Mouse (Mus musculus) cerebellum, adult 11-12 months (tissue): Measurements from ENCODE around the gene Ptpn5.

Experiments
- DNase-seq: peaks from one replicate; pipeline ENCODE4 v3.0.0; 2022

Gene Ptpn5

DNA sequence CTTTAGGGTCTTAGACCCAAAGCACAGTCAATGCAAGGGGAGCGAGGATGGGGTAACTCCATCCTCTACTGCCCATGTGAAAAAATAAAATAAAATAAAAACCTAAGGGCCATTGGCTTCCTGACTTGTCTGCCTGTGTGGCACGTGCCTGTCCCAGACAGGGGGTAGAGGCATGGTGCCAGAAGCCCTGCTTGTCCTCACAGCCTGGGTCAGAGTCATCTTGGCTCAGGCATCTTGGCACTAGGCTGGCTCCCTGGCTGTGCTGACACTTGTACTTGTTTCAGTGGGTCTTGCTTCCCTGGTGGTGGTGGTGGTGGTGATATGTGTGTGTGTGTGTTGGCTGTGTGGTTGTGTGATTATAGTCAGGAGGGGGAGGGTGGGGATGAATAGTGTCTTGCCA lies 78.8 kb downstream of the Ptpn5 start:
- peak; percentile 70 for DNase-seq

DNA sequence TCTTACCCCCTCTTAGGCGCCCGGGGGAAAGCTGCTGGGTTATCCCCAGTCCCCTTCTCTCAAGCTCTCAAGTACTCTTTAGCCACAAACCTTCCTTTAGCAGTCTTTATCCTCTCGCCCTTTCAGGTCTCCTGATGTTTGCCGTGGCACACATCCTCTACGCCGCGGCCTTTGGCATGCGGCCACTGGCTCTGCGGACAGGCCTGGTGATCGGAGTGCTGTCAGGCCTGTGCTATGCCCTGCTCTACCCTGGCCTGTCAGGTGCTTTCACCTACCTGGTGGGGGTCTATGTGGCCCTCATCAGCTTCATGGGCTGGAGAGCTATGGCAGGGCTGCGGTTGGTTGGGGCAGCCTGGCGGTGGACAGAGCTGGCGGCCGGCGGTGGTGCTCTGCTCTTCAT lies 80.2 kb downstream of the Ptpn5 start:
- peak; percentile 38 for DNase-seq

DNA sequence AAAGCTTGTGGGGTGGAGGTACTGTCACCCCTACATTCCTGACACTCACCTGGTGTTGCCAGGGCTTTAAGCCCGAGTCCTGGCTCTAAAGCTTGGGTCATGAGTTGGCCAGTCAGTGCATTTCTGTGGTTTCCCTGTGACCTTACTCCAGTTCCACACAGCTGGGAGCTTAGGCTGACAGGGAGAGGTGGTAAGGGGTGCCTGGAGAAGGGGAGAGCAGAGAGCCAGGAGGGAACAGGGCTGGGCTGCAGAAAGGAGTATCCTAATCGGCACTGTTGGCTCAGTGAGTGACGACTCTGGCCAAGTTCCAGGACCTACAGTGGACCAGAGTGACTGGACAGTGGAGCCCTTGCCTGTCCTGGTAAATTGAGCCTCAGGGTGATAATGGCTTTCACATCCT lies 81.2 kb downstream of the Ptpn5 start:
- peak; percentile 48 for DNase-seq

- peak; percentile 38 for DNase-seq
Measured at GRCm38 (mm10) chr7:47051404-47052151, 81.9 kb downstream of the Ptpn5 start.

GRCm38 (mm10) chr7:47050766-47051165 lies 82.7 kb downstream of the Ptpn5 start:
- no peak for DNase-seq

DNA sequence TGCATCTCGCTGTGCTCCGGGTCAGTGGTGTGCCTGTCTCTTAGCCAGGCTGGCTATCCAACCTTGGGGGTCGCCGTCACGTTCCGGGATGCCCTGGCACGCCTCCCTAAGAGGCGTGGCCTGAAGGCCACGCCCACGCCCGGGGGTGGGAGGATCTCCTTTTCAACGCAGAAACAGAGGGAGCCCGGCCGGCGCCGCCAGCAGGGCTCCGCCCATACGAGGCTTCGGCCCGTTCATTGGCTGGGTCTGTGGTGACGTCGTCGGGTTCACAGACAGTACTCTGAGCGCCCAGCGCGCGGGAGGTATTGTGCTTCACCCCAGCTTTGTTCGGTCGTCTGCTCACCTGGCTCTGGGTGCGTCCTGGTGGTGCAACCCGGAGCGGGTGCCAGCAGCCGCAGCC lies 83.1 kb downstream of the Ptpn5 start, which contains the start of gene Tmem86a:
Gene Tmem86a, plus strand, starts transcription at position 236 of the 400 bp plus-strand sequence.
- peak; percentile 96 for DNase-seq

- no peak for DNase-seq
Measured at GRCm38 (mm10) chr7:47042823-47043490, 90.5 kb downstream of the Ptpn5 start.

- no peak for DNase-seq
Measured at GRCm38 (mm10) chr7:47042121-47042520, 91.4 kb downstream of the Ptpn5 start.

- no peak for DNase-seq
Measured at GRCm38 (mm10) chr7:47041706-47042105, 91.8 kb downstream of the Ptpn5 start.

DNA sequence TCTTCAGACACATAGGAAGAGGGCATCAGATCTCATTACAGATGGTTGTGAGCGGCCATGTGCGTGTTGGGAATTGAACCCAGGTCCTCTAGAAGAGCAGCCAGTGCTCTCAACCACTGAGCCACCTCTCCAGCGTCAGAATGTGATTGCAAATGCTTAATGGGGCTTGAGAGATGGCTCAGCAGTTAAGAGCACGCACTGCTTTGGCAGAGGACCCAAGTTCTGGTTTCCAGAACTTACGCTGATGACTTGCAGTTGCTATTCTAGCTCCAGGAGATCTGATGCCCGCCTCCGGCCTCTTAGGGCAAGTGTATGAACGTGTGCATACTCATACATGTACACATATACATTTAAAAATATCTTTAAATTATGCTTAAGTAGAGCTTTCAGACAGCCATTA lies 98.1 kb downstream of the Ptpn5 start:
- DNase-seq: no peak

GRCm38 (mm10) chr7:47034785-47035384 lies 98.6 kb downstream of the Ptpn5 start:
- DNase-seq: no peak

DNA sequence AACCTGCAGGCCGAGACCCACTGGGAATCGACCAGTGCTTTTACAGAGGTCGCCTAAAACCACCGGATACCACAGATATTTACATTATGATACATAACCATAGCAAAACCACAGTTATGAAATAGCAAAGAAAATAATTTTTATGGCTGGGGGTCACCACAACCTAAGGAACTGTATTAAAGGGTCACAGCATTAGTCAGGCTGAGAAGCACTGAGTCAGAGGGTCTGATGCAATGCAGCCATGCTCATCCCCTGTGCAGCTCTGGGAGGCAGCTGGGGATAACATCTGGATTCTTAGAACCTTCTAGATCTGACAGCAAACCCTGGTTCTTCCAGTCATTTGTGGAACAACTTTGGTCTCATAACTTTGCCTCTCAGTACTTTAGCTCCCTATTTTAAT lies 102.1 kb downstream of the Ptpn5 start:
- DNase-seq: no peak

DNA sequence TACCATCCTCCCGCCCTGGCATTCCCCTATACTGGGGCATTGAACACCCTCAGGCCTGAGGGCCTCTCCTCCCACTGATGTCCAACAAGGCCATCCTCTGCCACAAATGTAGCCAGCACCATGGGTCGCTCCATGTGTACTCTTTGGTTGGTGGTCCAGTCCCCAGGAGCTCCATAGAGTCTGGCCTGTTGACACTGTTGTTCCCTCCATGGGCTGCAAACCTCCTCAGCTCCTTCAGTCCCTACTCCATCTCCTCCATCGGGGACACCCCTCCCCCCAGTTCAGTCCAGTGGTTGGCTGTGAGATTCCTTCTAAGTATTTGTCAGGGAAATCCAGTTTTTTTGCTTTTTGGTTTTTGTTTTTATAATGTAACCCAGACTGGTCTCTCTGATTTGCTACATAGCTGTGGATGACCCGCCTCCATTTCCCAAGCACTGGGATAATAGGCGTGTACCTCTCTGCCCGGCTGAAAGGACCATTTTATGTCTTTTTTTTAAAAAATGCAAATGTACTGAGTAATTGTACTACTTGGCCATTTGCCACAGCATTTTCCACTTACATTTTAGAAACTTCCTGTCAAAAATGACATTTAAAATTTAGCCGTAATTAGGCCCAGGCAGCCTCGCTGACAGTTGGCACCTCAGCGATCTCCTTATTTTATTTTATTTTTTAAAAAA lies 102.8 kb downstream of the Ptpn5 start:
- DNase-seq: no peak
